8 mouse cellular contexts compared by ENCODE assay signal in the genomic region with DNA sequence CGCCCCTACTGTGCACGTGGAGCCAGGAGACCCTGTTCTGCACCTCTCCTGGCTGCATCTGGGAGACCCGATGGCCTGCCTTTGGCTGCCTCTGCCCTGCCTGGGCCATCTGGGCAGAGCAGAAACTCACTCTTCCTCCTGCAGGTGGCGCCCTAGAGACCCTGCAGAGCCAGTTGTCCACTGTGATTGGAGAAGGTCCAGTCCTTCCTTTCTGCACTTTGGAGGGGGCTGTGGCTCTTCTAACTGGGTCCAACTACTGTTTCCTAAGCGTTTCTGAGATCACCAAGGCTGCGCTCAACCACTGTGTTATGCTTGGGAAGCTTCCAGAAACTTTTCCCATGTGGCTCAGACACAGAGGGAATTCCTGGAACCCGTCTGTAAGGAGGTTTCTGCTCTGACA.
DNase-seq lines count a peak whose midpoint lies in the region; ATAC-seq lines count a peak whose summit lies in the region.

No protein-coding gene starts in this region.

- no peak overlapping the region for H3K9ac ChIP-seq in embryonic facial prominence, embryonic 14.5 days (ENCODE audit: low read depth, low read length)
- no peak overlapping the region for H3K9ac ChIP-seq in heart, embryonic 16.5 days (ENCODE audit: low read length)

- H3K9me3 ChIP-seq in embryonic facial prominence, embryonic 14.5 days (ENCODE audit: control insufficient read depth, low read length) = no peaks in the 10 kb centered on the region
- H3K9me3 ChIP-seq in heart, embryonic 16.5 days (replicated peaks; ENCODE audit: control insufficient read depth, low read length) = no peaks in the 10 kb centered on the region

- H3K4me3 ChIP-seq in embryonic facial prominence, embryonic 14.5 days (ENCODE audit: low read depth, low read length) = no peak overlapping the region
- no peak overlapping the region for H3K4me3 ChIP-seq in heart, embryonic 16.5 days (ENCODE audit: low read length)

- 29% methylated on average over 7 of the region's 7 CpGs for WGBS in embryonic facial prominence, embryonic 14.5 days
- 19% methylated on average over 7 of the region's 7 CpGs for WGBS in heart, embryonic 16.5 days

- no peak overlapping the region for H3K27ac ChIP-seq in embryonic facial prominence, embryonic 14.5 days (replicated peaks; ENCODE audit: low read depth, low read length)
- no peak overlapping the region for H3K27ac ChIP-seq in heart, embryonic 16.5 days (ENCODE audit: low read length)

- ATAC-seq in embryonic facial prominence, embryonic 14.5 days (ENCODE audit: low read depth) = peak; percentile 47
- peak; percentile 34; the same call in 1 of the 2 replicates for ATAC-seq in heart, embryonic 16.5 days (replicated peaks; ENCODE audit: extremely low read depth, insufficient read depth, low FRiP score)

- no peaks in the 10 kb centered on the region for H3K36me3 ChIP-seq in embryonic facial prominence, embryonic 14.5 days (ENCODE audit: control insufficient read depth, insufficient read depth, low read length)
- H3K36me3 ChIP-seq in heart, embryonic 16.5 days (ENCODE audit: control insufficient read depth, insufficient read depth) = no peaks in the 10 kb centered on the region

- peaks cover 34% of the 10 kb centered on the region for H3K4me1 ChIP-seq in embryonic facial prominence, embryonic 14.5 days (ENCODE audit: control insufficient read depth, insufficient read depth, low read length)
- peaks cover 6% of the 10 kb centered on the region; the same call in 1 of the 2 replicates for H3K4me1 ChIP-seq in heart, embryonic 16.5 days (ENCODE audit: control insufficient read depth, insufficient read depth, low read length)

- peak; percentile 65 for DNase-seq in ES-CJ7 (ENCODE audit: low read depth, low spot score)
- peak; percentile 90 to 91 for DNase-seq in adrenal gland, postnatal 36 days
- DNase-seq in embryonic facial prominence, embryonic 14.5 days (ENCODE audit: low spot score) = peak; percentile 88
- peak; percentile 81 for DNase-seq in layer of hippocampus, adult 11-12 months (ENCODE audit: low spot score)
- DNase-seq in lung, postnatal 14 days = peak; percentile 94
- DNase-seq in right cerebral cortex, postnatal 14 days = peak; percentile 84
- peak; percentile 83 to 92 for DNase-seq in urinary bladder, postnatal 4 days (ENCODE audit: low spot score in 2 of 2)

- H3K4me2 ChIP-seq in embryonic facial prominence, embryonic 14.5 days (ENCODE audit: low read depth, low read length) = no peak overlapping the region
- H3K4me2 ChIP-seq in heart, embryonic 16.5 days (ENCODE audit: low read depth, low read length) = no peak overlapping the region

- no peaks in the 10 kb centered on the region for H3K27me3 ChIP-seq in embryonic facial prominence, embryonic 14.5 days (replicated peaks; ENCODE audit: control insufficient read depth, insufficient read depth, low read length)
- H3K27me3 ChIP-seq in heart, embryonic 16.5 days (ENCODE audit: control insufficient read depth, insufficient read depth, low read length) = no peaks in the 10 kb centered on the region
